Mouse (Mus musculus) embryonic fibroblast, embryonic 13.5 days (primary cell): ENCODE measurements around the gene Cdc73.

ENCODE experiments used
- CTCF ChIP-seq: IDR thresholded peaks from 2 replicates; pipeline ENCODE4 v1.5.1; 2011; ENCODE audit warnings: mild to moderate bottlenecking, control low read depth, low read length, moderate library complexity, borderline replicate concordance; ENCODE audit not compliant: insufficient read depth
- POLR2A ChIP-seq: IDR thresholded peaks from 2 replicates; pipeline ENCODE4 v1.6.1; 2011; ENCODE audit warnings: low read depth, mild to moderate bottlenecking, control low read depth, low read length, moderate library complexity

- TF ChIP-seq POLR2A (no peak), CTCF (no peak)
These were observed 71.4 kb downstream of the Cdc73 start for GRCm38 (mm10) chr1:143631337-143631736.
